Mouse (Mus musculus): ENCODE data around the gene Fli1.
A peak's percentile ranks its signal among the peaks of the same experiment; 100 is the strongest.

The Fli1 gene

GRCm38 (mm10) chr9:32469123-32469751, 73.4 kb downstream of the Fli1 start:
- no peak for DNase-seq (ENCODE audit: low read depth, low spot score)

GRCm38 (mm10) chr9:32468313-32468712, 74.3 kb downstream of the Fli1 start:
- DNase-seq (ENCODE audit: low read depth, low spot score), result no peak

- DNase-seq (ENCODE audit: low read depth, low spot score), result no peak
Measured at GRCm38 (mm10) chr9:32467443-32467842, 75.2 kb downstream of the Fli1 start.

- no peak for DNase-seq (ENCODE audit: low read depth, low spot score)
Measured at GRCm38 (mm10) chr9:32466861-32467260, 75.8 kb downstream of the Fli1 start.

GRCm38 (mm10) chr9:32456707-32457106, 86.0 kb downstream of the Fli1 start:
- DNase-seq (ENCODE audit: low read depth, low spot score), result peak; percentile 51

- no peak for DNase-seq (ENCODE audit: low read depth, low spot score)
Measured at GRCm38 (mm10) chr9:32450161-32450560, 92.5 kb downstream of the Fli1 start.

- DNase-seq (ENCODE audit: low read depth, low spot score), result no peak
Measured at GRCm38 (mm10) chr9:32448766-32449165, 93.9 kb downstream of the Fli1 start.

GRCm38 (mm10) chr9:32445789-32446188, 96.9 kb downstream of the Fli1 start:
- peak; percentile 73 for DNase-seq (ENCODE audit: low read depth, low spot score)

- DNase-seq (ENCODE audit: low read depth, low spot score), result no peak
Measured at GRCm38 (mm10) chr9:32444453-32445201, 98.0 kb downstream of the Fli1 start.

- no peak for DNase-seq (ENCODE audit: low read depth, low spot score)
Measured at GRCm38 (mm10) chr9:32443817-32444216, 98.8 kb downstream of the Fli1 start.

- no peak for DNase-seq (ENCODE audit: low read depth, low spot score)
Measured at GRCm38 (mm10) chr9:32443115-32443514, 99.5 kb downstream of the Fli1 start.

- no peak for DNase-seq (ENCODE audit: low read depth, low spot score)
Measured at GRCm38 (mm10) chr9:32434241-32435213, 108.1 kb downstream of the Fli1 start.

- DNase-seq (ENCODE audit: low read depth, low spot score), result no peak
Measured at GRCm38 (mm10) chr9:32431061-32431460, 111.6 kb downstream of the Fli1 start.

GRCm38 (mm10) chr9:32425321-32425720, 117.3 kb downstream of the Fli1 start:
- DNase-seq (ENCODE audit: low read depth, low spot score), result no peak

GRCm38 (mm10) chr9:32420711-32421110, 122.0 kb downstream of the Fli1 start:
- no peak for DNase-seq (ENCODE audit: low read depth, low spot score)

GRCm38 (mm10) chr9:32417466-32418116, 125.1 kb downstream of the Fli1 start:
- no peak for DNase-seq (ENCODE audit: low read depth, low spot score)

- DNase-seq (ENCODE audit: low read depth, low spot score), result no peak
Measured at GRCm38 (mm10) chr9:32415952-32416351, 126.7 kb downstream of the Fli1 start.

- no peak for DNase-seq (ENCODE audit: low read depth, low spot score)
Measured at GRCm38 (mm10) chr9:32414956-32415355, 127.7 kb downstream of the Fli1 start.

- no peak for DNase-seq (ENCODE audit: low read depth, low spot score)
Measured at GRCm38 (mm10) chr9:32412836-32413580, 129.7 kb downstream of the Fli1 start.

GRCm38 (mm10) chr9:32411507-32411906, 131.2 kb downstream of the Fli1 start:
- DNase-seq (ENCODE audit: low read depth, low spot score), result no peak

GRCm38 (mm10) chr9:32410671-32411070, 132.0 kb downstream of the Fli1 start:
- no peak for DNase-seq (ENCODE audit: low read depth, low spot score)

Measured in CD4-positive, CD25-positive, alpha-beta regulatory T cell, adult 2 months (primary cell).